In the genomic region with DNA sequence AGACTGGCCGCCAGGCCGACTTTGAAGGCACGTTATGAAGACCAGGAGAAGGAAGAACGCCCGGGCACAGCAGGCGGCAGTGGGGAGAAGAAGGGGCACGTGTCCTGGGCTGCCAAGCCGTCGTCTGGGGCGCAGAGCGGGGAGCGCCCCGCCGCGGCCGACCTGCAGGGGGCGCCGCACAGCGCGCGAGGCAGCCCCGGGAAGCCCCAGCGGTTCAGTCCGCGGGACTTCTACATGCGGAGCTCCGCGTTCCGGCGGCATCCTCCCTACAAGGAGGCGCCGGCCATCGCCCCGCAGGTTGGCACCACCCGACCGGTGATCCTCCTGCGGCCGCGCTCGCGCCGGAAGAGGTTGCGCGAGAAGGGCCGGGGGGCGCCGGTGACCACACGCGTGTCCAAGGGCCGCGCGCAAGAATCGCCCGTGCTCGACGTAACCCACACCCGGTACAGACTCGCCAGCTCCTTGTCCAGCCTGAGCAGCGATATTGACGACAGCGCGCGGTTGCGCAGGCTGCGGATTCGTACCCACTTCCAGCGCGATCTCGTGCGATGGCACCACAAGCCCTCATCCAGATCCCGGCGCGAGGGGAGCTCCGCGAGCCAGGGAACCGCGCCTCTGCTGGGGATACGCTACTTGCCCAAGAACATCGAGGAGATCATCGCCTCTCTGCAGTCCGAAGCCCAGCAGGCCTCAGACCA, we compare ENCODE assay signal across 8 mouse cellular contexts. TPM values are rescaled to one million over a fixed set of nuclear protein-coding genes. Genes with fewer than 3 reads are reported as not detected.
A peak's percentile ranks its signal among the peaks of the same experiment; 100 is the strongest.
DNase-seq lines count a peak whose midpoint lies in the region; ATAC-seq and TF ChIP-seq lines count a peak whose summit lies in the region.

No protein-coding gene starts in this region.

- ATAC-seq in embryonic facial prominence, embryonic 14.5 days (ENCODE audit: low read depth), result peak; percentile 96
- ATAC-seq in hindbrain, embryonic 15.5 days (ENCODE audit: low FRiP score, low read depth), result peak; percentile 88
- peak; percentile 21; the same call in 1 of the 2 replicates for ATAC-seq in liver, embryonic 16.5 days (ENCODE audit: low read depth)
- peak; percentile 91 for ATAC-seq in neural tube, embryonic 15.5 days (ENCODE audit: low FRiP score)

- peak overlapping the region; percentile 86 for H3K4me2 ChIP-seq in embryonic facial prominence, embryonic 14.5 days (ENCODE audit: low read depth, low read length)
- H3K4me2 ChIP-seq in hindbrain, embryonic 15.5 days, result peak overlapping the region; percentile 87
- peak overlapping the region; percentile 59 for H3K4me2 ChIP-seq in liver, embryonic 16.5 days (ENCODE audit: low read depth, low read length)
- H3K4me2 ChIP-seq in neural tube, embryonic 15.5 days, result peak overlapping the region; percentile 90

- no peaks in the 10 kb centered on the region for H3K4me1 ChIP-seq in cerebellum, adult 2 months (ENCODE audit: control insufficient read depth, insufficient read depth, low read length)
- peaks cover 8% of the 10 kb centered on the region; the same call in 1 of the 2 replicates for H3K4me1 ChIP-seq in E14TG2a.4 (replicated peaks; ENCODE audit: low read depth, low read length)
- H3K4me1 ChIP-seq in embryonic facial prominence, embryonic 14.5 days (ENCODE audit: control insufficient read depth, insufficient read depth, low read length), result 0 out of 2 replicates have a peak, but pooled peaks cover 3% of the 10 kb centered on the region
- H3K4me1 ChIP-seq in hindbrain, embryonic 15.5 days (replicated peaks), result peaks cover 8% of the 10 kb centered on the region; the same call in 1 of the 2 replicates
- H3K4me1 ChIP-seq in liver, embryonic 16.5 days (ENCODE audit: control insufficient read depth, low read depth, low read length), result no peaks in the 10 kb centered on the region
- H3K4me1 ChIP-seq in neural tube, embryonic 15.5 days, result peaks cover 8% of the 10 kb centered on the region

- DNase-seq in cerebellum, postnatal 14 days, result peak; percentile 18 to 28
- DNase-seq in cerebellum, adult 2 months, result no peak
- DNase-seq in embryonic facial prominence, embryonic 14.5 days (ENCODE audit: low spot score), result peak; percentile 62
- DNase-seq in cerebellum, adult 8-10 months, result no peak

- TF ChIP-seq CTCF in cerebellum, adult 2 months (IDR thresholded peaks at IDR 0.05; ENCODE audit: borderline replicate concordance, insufficient read depth, low read depth, low read length), result no peak
- no peak for TF ChIP-seq CTCF in E14TG2a.4 (conservative IDR thresholded peaks at IDR 0.05; ENCODE audit: low read length)

- no peak overlapping the region for H3K27ac ChIP-seq in cerebellum, adult 2 months (ENCODE audit: insufficient read depth, low read length)
- no peak overlapping the region for H3K27ac ChIP-seq in embryonic facial prominence, embryonic 14.5 days (replicated peaks; ENCODE audit: low read depth, low read length)
- no peak overlapping the region for H3K27ac ChIP-seq in hindbrain, embryonic 15.5 days (replicated peaks)
- H3K27ac ChIP-seq in liver, embryonic 16.5 days (ENCODE audit: low read length), result no peak overlapping the region
- H3K27ac ChIP-seq in neural tube, embryonic 15.5 days (replicated peaks), result no peak overlapping the region

- no peaks in the 10 kb centered on the region for H3K36me3 ChIP-seq in E14TG2a.4 (ENCODE audit: insufficient read depth, low read length)
- H3K36me3 ChIP-seq in embryonic facial prominence, embryonic 14.5 days (ENCODE audit: control insufficient read depth, insufficient read depth, low read length), result no peaks in the 10 kb centered on the region
- H3K36me3 ChIP-seq in hindbrain, embryonic 15.5 days, result no peaks in the 10 kb centered on the region
- no peaks in the 10 kb centered on the region for H3K36me3 ChIP-seq in liver, embryonic 16.5 days (ENCODE audit: control insufficient read depth, insufficient read depth)
- no peaks in the 10 kb centered on the region for H3K36me3 ChIP-seq in neural tube, embryonic 15.5 days

- 3% methylated on average over 80 of the region's 81 CpGs for WGBS in cerebellum, adult 2 months
- 2% methylated on average over 30 of the region's 81 CpGs for WGBS in embryonic facial prominence, embryonic 14.5 days
- WGBS in hindbrain, embryonic 15.5 days, result under 1% methylated on average over 80 of the region's 81 CpGs
- WGBS in liver, embryonic 16.5 days (ENCODE audit: insufficient replicate concordance), result 5% methylated on average over 78 of the region's 81 CpGs
- WGBS in neural tube, embryonic 15.5 days, result 1% methylated on average over 70 of the region's 81 CpGs

- peak overlapping the region; percentile 65 for H3K9ac ChIP-seq in embryonic facial prominence, embryonic 14.5 days (ENCODE audit: low read depth, low read length)
- peak overlapping the region; percentile 34; the same call in 1 of the 2 replicates for H3K9ac ChIP-seq in hindbrain, embryonic 15.5 days
- H3K9ac ChIP-seq in liver, embryonic 16.5 days (ENCODE audit: low read depth, low read length), result no peak overlapping the region
- peak overlapping the region; percentile 58 for H3K9ac ChIP-seq in neural tube, embryonic 15.5 days (replicated peaks)

- TF ChIP-seq POLR2A in cerebellum, adult 2 months (IDR thresholded peaks at IDR 0.05; ENCODE audit: borderline replicate concordance, insufficient read depth, low read length), result no peak

- H3K4me3 ChIP-seq in cerebellum, adult 2 months (replicated peaks; ENCODE audit: insufficient read depth, low read depth, low read length), result no peak overlapping the region
- peak overlapping the region; percentile 80 for H3K4me3 ChIP-seq in E14TG2a.4 (replicated peaks; ENCODE audit: low read length)
- H3K4me3 ChIP-seq in embryonic facial prominence, embryonic 14.5 days (ENCODE audit: low read depth, low read length), result peak overlapping the region; percentile 54
- H3K4me3 ChIP-seq in hindbrain, embryonic 15.5 days, result peak overlapping the region; percentile 53
- H3K4me3 ChIP-seq in liver, embryonic 16.5 days (ENCODE audit: low read depth, low read length), result peak overlapping the region; percentile 46
- peak overlapping the region; percentile 54 for H3K4me3 ChIP-seq in neural tube, embryonic 15.5 days (replicated peaks)

- H3K9me3 ChIP-seq in E14TG2a.4 (ENCODE audit: low read length), result peaks cover 23% of the 10 kb centered on the region
- H3K9me3 ChIP-seq in embryonic facial prominence, embryonic 14.5 days (ENCODE audit: control insufficient read depth, low read length), result no peaks in the 10 kb centered on the region
- H3K9me3 ChIP-seq in hindbrain, embryonic 15.5 days, result no peaks in the 10 kb centered on the region
- no peaks in the 10 kb centered on the region for H3K9me3 ChIP-seq in liver, embryonic 16.5 days (replicated peaks; ENCODE audit: control insufficient read depth, low read length)
- H3K9me3 ChIP-seq in neural tube, embryonic 15.5 days (replicated peaks), result no peaks in the 10 kb centered on the region

- H3K27me3 ChIP-seq in cerebellum, adult 2 months (ENCODE audit: control insufficient read depth, insufficient read depth, low read length), result no peaks in the 10 kb centered on the region; the same call in 1 of the 2 replicates
- H3K27me3 ChIP-seq in E14TG2a.4 (ENCODE audit: insufficient read depth, low read length), result peaks cover 65% of the 10 kb centered on the region
- H3K27me3 ChIP-seq in embryonic facial prominence, embryonic 14.5 days (replicated peaks; ENCODE audit: control insufficient read depth, insufficient read depth, low read length), result peaks cover 43% of the 10 kb centered on the region
- H3K27me3 ChIP-seq in hindbrain, embryonic 15.5 days, result peaks cover 24% of the 10 kb centered on the region
- peaks cover 17% of the 10 kb centered on the region for H3K27me3 ChIP-seq in liver, embryonic 16.5 days (ENCODE audit: control insufficient read depth, insufficient read depth, low read depth, low read length)
- peaks cover 26% of the 10 kb centered on the region for H3K27me3 ChIP-seq in neural tube, embryonic 15.5 days (replicated peaks)

RNA-seq across cellular contexts. Expression of gene Ttc6, which starts 12.2 kb away (rescaled TPM):
- polyA plus RNA-seq in cerebellum, adult 2 months (2012; rRNA removed), result 0.03 TPM in 1 of 2 replicates, not detected in the other
- 0.78 and 0.80 TPM in 2 replicates for polyA plus RNA-seq in embryonic facial prominence, embryonic 14.5 days (2014; fragmentation: Nextera tagmentation; extraction: Ambion mirVana)
- polyA plus RNA-seq in hindbrain, embryonic 15.5 days (2015; fragmentation: Nextera tagmentation; extraction: Ambion mirVana), result 0.78 and 0.92 TPM in 2 replicates
- polyA plus RNA-seq in liver, embryonic 16.5 days (2015; fragmentation: Nextera tagmentation; extraction: Ambion mirVana), result 0.06 and 0.08 TPM in 2 replicates
- polyA plus RNA-seq in neural tube, embryonic 15.5 days (2015; fragmentation: Nextera tagmentation; extraction: Ambion mirVana), result 0.75 and 0.83 TPM in 2 replicates

RNA-seq across cellular contexts. Expression of gene Foxa1, which starts 29.4 kb away (rescaled TPM):
- 0.03 TPM in 1 of 2 replicates, not detected in the other for polyA plus RNA-seq in cerebellum, adult 2 months (2012; rRNA removed)
- 2.3 and 3.2 TPM in 2 replicates for polyA plus RNA-seq in embryonic facial prominence, embryonic 14.5 days (2014; fragmentation: Nextera tagmentation; extraction: Ambion mirVana)
- polyA plus RNA-seq in hindbrain, embryonic 15.5 days (2015; fragmentation: Nextera tagmentation; extraction: Ambion mirVana), result 0.89 and 1.2 TPM in 2 replicates
- polyA plus RNA-seq in liver, embryonic 16.5 days (2015; fragmentation: Nextera tagmentation; extraction: Ambion mirVana), result 0.72 and 0.74 TPM in 2 replicates
- polyA plus RNA-seq in neural tube, embryonic 15.5 days (2015; fragmentation: Nextera tagmentation; extraction: Ambion mirVana), result 0.40 and 1.1 TPM in 2 replicates

Comparison
In these comparisons a context has a peak if more than half of its experiments do, and no peak if none do; other contexts are left out.
1. DNase-seq: peak in cerebellum, postnatal 14 days (2 of 2) and embryonic facial prominence, embryonic 14.5 days (single experiment); none in cerebellum, adult 2 months (0 of 2) and cerebellum, adult 8-10 months (single experiment).
2. ATAC-seq: peak in every context shown above with its lines; median percentile 96 in embryonic facial prominence, embryonic 14.5 days; 91 in neural tube, embryonic 15.5 days; 88 in hindbrain, embryonic 15.5 days; 21 in liver, embryonic 16.5 days.
3. Peak in every context shown above with its lines, with median percentiles within 50 percentile points of each other: H3K4me2 ChIP-seq.